Mouse (Mus musculus) heart, postnatal 0 days (tissue): ENCODE measurements around the gene Avpi1.

Experiments
- CTCF ChIP-seq: IDR thresholded peaks from 2 replicates; pipeline ENCODE4 v1.5.1; 2016; ENCODE audit warnings: antibody characterized with exemption, control low read depth, low read depth
- EP300 ChIP-seq: IDR thresholded peaks from 2 replicates; pipeline ENCODE4 v1.6.1; 2016; ENCODE audit warnings: antibody characterized with exemption, low read depth

DNA sequence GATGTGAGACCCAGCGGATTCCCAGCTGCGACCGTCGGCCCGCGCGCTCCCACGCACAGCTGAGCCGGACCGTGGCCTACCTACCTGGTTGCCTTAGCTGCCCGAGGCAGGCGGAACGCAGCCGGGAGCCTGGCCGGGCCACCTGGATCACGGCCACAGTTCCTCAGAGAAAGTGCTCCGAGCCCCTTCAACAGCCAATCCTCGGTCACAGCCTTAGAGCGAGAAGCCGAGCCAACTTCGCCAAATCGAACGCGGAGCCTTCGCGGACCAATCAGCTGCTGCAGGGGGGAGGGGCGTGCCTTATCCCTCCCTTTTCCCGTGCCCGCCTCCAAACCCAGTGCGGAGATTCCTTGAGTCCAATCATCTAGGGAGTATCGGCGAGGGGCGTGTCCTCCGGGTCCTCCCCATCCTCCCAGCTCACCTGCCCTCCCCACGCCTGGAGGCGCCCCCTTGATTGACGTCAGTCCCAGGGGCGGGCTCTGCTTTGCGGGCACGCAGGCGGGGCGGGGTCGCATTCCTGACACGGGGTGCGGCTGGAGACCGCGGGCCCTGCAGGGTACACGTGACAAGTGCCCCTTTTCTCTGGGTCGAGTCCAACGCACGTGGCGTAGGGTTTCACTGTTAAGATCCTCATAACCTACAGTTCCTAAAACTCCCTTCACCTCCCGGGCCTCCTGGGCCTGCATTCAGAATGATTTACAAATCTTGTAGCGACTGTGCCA, at the start of gene Avpi1:
- no peak for TF ChIP-seq CTCF
- TF ChIP-seq EP300, result peak; percentile 58; the same call in 1 of the 2 replicates
